Mouse (Mus musculus) skeletal muscle tissue, adult 2 months (tissue): ENCODE data around the gene Tmem201.
"Not testable (repeated sequence)": the region's sequence is repeated elsewhere in the genome, so short reads cannot be mapped to it uniquely, and the experiment has no call there.

Experiments
- DNase-seq: peaks from one replicate; pipeline ENCODE4 v3.0.0-alpha.2; 2012; ENCODE audit warnings: low read depth, low spot score

Tmem201 gene

DNA sequence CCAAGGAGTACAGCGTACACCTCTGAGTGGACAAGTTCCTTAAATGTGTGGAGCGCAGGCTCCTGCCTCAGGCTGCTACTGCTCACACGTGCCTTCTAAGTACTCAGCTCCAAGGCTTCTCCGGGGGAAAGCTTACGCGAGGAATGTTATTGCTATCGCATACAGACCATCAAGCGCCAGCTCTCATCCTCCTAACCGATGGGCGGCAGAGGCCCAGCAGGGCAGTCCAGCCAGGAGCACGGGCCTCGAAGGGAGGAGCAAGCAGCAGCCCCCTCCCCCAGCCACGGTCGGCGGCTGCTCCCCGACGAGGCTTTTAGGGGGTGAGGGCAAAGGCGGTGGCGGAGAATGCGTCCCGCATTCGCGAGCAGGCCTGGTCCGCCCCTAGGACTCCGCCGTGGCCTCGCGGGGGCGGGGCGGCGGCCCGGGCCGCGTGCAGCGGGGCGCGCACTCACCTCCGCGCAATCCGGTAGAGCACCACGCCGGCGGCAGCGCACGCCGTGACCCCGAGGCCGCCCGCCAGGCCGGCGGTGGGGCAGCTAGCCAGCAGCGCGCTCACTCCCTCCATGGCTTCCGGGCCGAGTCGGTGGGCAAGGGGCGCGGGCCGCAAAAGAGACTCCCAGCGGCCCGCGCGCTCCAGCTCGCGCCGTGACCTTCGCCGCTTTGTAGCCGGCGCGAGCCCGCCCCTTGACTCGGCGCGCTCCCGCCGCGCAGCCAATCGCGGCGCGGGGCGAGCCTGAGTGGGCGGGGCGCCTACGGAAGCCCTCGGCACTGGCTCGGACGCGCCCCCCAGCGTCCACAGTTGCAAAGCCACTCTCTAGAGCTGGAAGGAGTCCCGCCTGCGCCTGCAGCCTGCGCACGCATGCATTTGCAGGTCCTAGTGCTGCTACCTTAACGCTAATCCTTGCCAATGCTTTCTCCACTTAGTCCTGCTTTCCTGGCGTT lies at the start of gene Tmem201:
Gene Tmem201 (minus strand): TSS at position 662 of the 942 bp plus-strand sequence.
- peak; percentile 84 for DNase-seq

- DNase-seq = no peak
Observed at GRCm38 (mm10) chr4:149784901-149785300, 47.1 kb upstream of the Tmem201 start.

DNA sequence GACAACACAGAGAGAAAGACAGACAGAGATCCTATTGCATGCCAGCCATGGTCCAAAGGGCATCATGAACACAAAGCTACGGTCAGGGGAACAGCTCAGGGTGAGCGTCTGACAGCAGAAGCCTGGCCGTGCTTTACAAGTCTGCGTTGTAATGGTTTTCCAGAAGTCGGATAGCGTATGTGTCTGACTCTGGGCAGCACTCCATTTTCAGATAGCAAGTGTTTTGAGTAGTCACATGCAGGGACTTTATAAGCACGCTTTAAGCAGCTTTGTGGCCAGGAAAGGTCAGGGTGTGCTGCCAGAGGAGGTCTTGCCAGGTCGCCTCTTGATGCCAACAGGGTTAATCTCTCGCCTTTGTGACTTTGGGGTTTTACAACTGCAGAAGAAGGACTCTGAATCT lies 46.5 kb upstream of the Tmem201 start:
- no peak for DNase-seq

DNA sequence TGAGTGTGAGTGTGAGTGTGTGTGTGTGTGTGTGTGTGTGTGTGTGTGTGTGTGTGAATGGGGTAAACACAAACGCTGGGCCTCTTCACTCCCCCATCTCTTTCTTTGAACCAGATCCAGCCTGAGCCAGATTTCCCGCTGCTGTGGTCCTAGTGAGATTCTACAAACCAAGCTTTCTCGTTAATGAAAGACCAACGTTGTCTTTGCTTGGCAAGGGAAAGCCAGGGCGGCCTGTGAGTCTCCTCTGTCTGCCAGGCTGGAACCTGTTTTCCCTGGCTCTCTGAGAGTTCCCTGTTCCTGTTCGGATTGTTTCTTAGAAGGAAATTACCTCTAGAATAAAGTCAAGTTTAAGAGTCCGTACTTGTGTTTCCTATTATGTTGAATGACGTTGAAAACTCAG lies 45.1 kb upstream of the Tmem201 start:
- DNase-seq = no peak

DNA sequence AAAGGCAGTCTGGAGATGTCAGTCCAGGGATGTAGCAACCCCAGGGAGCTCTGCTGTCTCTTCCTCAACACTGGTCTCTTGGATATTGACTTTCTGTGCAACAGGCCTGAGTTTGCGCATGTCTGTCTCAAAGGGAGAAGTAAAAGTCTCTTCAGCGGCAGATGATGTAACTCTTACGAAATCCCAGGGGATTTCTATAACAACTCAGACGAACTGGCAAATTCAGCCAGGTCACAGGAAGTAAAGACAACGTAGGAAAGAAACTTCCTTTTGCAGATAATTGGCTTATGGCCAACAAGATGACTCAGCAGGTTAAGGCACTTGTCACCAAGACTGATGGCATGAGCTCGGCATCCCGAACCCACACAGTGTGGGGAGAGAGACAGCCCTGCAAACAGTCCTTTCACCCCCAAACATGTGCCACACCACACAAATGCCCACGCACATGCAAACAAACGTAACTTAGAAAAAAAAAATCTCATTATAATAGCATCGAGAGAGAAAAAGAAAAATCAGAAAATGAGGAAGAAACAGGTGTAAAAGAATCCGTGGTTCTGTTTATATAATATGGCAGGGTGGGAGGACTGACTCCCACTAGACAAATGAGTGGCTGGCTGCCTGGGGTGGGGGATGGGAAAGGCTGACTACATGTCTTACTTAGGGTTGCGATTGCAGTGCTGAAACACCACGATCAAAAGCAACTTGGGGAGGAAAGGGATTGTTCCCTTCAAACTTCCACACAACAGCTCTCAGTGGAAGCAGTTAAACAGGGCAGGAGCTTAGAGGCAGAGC lies 42.9 kb upstream of the Tmem201 start:
- peak; percentile 80 for DNase-seq

DNA sequence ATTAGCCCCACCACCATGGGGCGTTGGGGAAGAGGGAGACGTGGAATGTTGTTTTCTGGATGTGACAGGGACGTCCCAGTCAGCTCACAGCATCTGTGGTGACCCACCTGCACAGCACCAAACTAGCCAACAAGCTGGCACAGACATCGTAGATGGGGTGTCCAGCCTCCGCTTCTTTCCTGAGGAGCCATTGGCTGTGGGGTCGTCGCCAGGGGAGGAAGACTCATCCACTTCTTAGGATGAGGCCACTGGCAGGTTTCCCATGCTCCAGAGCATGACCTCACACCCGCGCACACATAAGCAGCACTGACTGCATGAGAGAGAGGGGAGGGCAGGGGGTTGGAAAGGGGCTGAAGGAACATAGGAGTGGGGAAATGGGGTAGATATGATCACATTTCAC lies 42.1 kb upstream of the Tmem201 start:
- DNase-seq = no peak

DNA sequence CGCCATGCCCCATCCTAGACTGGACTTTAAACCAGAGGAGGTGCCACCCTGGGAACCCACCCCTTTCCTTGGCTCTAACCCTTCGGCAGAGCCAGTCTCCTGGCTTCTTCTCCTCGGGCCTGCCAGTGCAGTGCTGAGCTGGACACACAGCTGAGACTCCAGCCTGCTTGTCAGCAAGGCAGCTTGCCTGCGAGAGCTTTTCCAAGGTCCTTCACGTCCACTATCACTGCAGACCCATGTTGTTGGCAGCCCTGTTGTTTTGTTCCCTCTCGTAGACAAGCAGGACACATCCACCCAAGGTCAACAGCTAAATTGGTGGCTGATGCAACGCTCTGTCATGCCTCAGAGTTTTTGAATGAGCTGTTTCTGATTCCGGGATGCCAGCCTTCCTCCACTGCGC lies 39.3 kb upstream of the Tmem201 start:
- peak; percentile 73 for DNase-seq

DNA sequence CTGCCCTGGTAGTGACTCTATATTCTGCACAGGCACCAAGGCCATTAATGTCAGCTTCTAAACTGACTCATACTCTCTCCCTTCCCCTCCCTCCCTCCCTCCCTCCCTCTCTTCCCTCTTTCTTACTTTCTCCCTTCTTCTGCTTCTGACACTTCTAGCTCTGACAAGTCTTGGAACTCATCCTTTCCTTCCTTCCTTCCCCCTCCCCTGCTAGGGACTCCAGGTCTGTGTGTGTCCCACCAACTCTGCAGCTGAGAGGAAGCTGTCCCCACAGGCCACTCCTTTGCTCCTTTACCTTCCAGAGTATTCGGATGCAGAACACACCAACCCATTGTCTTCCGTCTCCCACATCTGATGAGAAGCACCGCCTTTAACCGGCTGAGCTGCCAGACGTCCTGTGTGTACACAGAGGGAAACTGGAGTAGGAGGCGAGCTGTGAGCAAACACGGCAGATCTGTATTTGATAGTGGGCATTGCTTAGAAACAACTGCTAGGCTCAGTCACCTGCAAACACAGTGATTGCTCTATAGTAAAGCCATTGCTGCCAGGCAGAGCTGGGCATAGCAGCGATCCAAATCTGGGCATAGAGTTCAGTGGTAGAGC lies 38.0 kb upstream of the Tmem201 start:
- DNase-seq = no peak

DNA sequence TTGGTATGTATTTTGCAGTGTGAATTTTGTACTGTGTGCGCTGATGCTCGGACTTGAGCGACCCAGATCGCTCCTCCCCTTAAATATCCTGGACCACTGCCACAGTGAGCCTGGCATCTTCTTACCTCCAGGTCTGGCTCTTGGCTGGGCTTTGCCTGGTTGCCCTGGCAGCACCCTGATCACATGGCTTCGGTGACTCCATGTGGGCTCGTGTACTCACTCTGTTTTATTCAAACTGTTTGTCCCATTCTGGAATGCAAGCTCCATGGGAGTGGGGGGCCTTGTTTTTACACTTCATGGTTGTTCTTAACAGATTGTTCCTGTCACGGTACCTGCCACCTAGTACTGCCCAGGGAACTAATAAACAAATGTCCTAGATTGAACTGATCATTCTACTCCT lies 37.5 kb upstream of the Tmem201 start:
- DNase-seq = peak; percentile 96

DNA sequence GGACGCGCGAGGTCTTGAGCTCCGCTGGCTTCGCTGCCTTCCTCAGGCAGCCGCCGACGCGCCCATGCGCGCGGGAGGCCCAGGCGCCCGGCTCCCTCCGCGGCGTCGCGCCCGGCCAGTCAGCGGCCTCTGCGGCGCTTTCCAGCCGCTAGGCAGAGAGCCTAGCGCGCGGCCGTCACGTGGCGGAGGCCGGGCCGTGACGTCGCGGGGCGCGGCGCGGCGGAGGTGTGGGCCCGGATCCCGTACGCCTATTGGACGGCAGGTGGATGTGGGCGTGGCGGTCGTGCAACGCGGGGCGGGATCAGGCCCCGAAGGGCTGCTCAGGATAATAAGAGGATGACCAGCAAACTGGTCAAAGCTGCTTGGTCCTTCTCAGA lies 36.2 kb upstream of the Tmem201 start, which contains the start of gene Slc25a33:
Gene Slc25a33 (minus strand): TSS at position 184 of the 377 bp plus-strand sequence.
- peak; percentile 96 for DNase-seq

GRCm38 (mm10) chr4:149773408-149774093 lies 35.7 kb upstream of the Tmem201 start:
- DNase-seq = peak; percentile 68

GRCm38 (mm10) chr4:149772394-149772793 lies 34.5 kb upstream of the Tmem201 start:
- DNase-seq = peak; percentile 64

DNA sequence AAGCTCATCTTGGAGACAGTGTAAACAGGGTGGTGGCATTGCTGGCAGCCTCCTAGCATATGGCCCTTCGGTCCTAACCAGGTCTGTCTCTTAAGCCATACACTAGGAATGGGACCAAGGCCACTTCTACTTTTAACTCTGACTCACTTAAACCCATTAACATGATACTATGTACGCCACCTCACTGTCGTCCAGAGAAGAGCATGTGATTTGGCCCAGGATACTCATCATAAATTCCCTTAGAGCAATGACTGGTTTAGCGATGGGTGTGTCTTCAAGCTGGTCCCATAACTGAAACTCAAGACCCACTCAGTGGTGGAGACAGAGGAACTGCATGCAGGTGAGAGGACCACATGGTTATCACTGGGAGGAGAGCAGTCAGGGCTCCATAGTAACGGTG lies 27.4 kb upstream of the Tmem201 start:
- peak; percentile 89 for DNase-seq

- DNase-seq = no peak
Observed at GRCm38 (mm10) chr4:149763335-149763734, 25.5 kb upstream of the Tmem201 start.

DNA sequence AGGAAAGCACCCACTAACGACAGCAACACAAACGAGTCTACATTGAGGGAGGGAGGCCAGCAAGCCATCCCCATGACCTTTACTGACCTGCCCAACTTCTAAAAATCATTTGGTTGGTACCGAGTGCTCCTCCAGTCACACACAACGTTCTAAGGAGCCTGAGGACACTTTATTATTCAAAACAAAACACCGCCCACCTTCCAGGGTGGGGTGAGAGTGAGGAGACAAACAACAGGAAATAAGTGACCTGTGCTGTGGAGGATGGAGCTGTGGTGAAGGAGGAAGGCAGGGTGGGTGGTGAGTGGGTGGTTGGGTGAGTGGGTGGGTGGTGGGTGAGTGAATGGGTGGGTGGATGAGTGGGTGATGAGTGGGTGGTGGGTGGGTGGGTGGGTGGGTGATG lies 21.7 kb upstream of the Tmem201 start:
- DNase-seq = no peak

GRCm38 (mm10) chr4:149758423-149758822 lies 20.6 kb upstream of the Tmem201 start:
- peak; percentile 57 for DNase-seq

GRCm38 (mm10) chr4:149756546-149756945 lies 18.7 kb upstream of the Tmem201 start:
- not testable (repeated sequence) for DNase-seq

DNA sequence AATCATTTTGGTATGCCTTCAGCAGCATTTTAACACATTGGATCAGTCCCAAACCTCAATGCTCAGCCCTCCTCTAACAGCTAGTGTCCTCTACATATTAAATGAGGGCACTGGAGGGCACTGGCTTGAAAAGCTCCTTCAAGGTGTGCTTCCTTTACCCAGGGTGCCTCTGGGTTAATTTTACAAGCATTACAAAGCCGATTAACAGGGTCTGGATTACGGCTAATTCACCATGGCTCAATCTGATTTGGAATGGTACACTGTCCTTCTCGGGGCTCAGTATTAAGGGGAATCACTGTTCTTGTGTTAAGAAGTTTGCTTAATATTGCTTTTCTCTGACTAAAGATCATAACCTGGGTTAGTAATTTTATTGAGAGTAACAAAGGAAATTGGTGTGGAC lies 15.0 kb upstream of the Tmem201 start:
- no peak for DNase-seq

GRCm38 (mm10) chr4:149752124-149752799 lies 14.4 kb upstream of the Tmem201 start:
- no peak for DNase-seq

DNA sequence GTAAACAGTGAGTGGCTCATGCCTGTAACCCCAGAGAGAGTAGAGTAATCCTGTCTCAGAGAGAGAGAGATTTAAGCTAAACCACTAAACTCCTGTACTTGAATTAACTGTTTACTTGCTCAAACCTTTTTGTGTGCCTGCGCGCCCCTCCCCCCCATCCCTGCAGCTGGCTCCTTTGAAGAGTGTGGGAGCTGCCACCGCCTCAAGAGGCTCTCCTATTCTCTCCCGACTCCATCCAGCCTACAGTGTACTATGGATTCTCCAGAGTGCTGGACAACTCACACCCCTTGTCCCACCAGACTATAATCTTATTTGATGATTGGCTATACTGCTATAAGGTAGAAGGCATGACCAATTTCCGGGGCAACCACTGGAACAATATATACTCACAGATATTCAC lies 12.8 kb upstream of the Tmem201 start:
- DNase-seq = no peak

DNA sequence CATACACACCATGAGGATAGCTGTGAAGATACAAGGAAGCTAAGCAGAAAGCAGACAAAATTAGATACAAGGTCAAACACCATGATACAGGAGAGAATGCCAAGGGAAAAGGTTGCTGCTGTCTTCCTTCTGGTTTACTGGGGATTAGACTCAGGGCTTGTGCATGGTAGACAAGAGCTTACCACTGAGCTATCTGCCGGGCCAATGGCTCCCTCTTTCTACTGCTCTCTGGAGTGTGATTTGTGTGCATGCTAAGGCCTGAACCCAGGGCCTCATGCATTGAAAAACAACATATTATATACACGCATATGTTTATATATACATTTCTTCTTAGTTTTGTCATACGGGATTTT lies 11.8 kb upstream of the Tmem201 start:
- DNase-seq = not testable (repeated sequence)
